Mouse (Mus musculus) testis, postnatal 10 days (tissue): Measurements from ENCODE around the gene Exd2.
"Not testable (repeated sequence)": the region's sequence is repeated elsewhere in the genome, so short reads cannot be mapped to it uniquely, and the experiment has no call there.

Experiments used
- DNase-seq: peaks from one replicate; pipeline ENCODE4 v3.0.0; 2021; ENCODE audit warnings: low spot score

Gene Exd2

GRCm38 (mm10) chr12:80462942-80463651 is at the start of gene Exd2:
Gene Exd2, plus strand, starts transcription at chr12:80463095.
- peak; percentile 90 for DNase-seq

GRCm38 (mm10) chr12:80415100-80415499 is 47.8 kb upstream of the Exd2 start:
- no peak for DNase-seq

GRCm38 (mm10) chr12:80427683-80428082 is 35.2 kb upstream of the Exd2 start:
- no peak for DNase-seq

GRCm38 (mm10) chr12:80433266-80433665 is 29.6 kb upstream of the Exd2 start:
- DNase-seq: no peak

GRCm38 (mm10) chr12:80434601-80434960 is 28.3 kb upstream of the Exd2 start:
- DNase-seq: no peak

GRCm38 (mm10) chr12:80434961-80435691 is 27.8 kb upstream of the Exd2 start:
- peak; percentile 84 for DNase-seq

- DNase-seq: no peak
Measured at GRCm38 (mm10) chr12:80435887-80436286, 27.0 kb upstream of the Exd2 start.

GRCm38 (mm10) chr12:80436336-80436976 is 26.4 kb upstream of the Exd2 start, which contains the start of gene Dcaf5:
Gene Dcaf5, minus strand, starts transcription at chr12:80436601.
- DNase-seq: peak; percentile 83

GRCm38 (mm10) chr12:80437051-80437675 is 25.7 kb upstream of the Exd2 start:
- no peak for DNase-seq

GRCm38 (mm10) chr12:80440957-80441356 is 21.9 kb upstream of the Exd2 start:
- DNase-seq: no peak

- DNase-seq: no peak
Measured at GRCm38 (mm10) chr12:80444525-80445109, 18.3 kb upstream of the Exd2 start.

- no peak for DNase-seq
Measured at GRCm38 (mm10) chr12:80453506-80453905, 9.4 kb upstream of the Exd2 start.

GRCm38 (mm10) chr12:80458033-80458432 is 4.9 kb upstream of the Exd2 start:
- no peak for DNase-seq

GRCm38 (mm10) chr12:80462292-80462896 is 501 bp upstream of the Exd2 start:
- DNase-seq: not testable (repeated sequence)

GRCm38 (mm10) chr12:80463666-80464269 is 873 bp downstream of the Exd2 start:
- no peak for DNase-seq

- DNase-seq: no peak
Measured at GRCm38 (mm10) chr12:80470206-80470605, 7.3 kb downstream of the Exd2 start.

- DNase-seq: no peak
Measured at GRCm38 (mm10) chr12:80471926-80472325, 9.0 kb downstream of the Exd2 start.

GRCm38 (mm10) chr12:80473731-80474130 is 10.8 kb downstream of the Exd2 start:
- DNase-seq: no peak

- DNase-seq: no peak
Measured at GRCm38 (mm10) chr12:80479986-80480385, 17.1 kb downstream of the Exd2 start.

GRCm38 (mm10) chr12:80483397-80483796 is 20.5 kb downstream of the Exd2 start:
- DNase-seq: no peak

- no peak for DNase-seq
Measured at GRCm38 (mm10) chr12:80493311-80493710, 30.4 kb downstream of the Exd2 start.
